Mouse (Mus musculus) intestine, postnatal 0 days (tissue): ENCODE measurements around the gene Snai1. TPM values are rescaled to one million over a fixed set of nuclear protein-coding genes. Genes with fewer than 3 reads are reported as not detected.

Experiments used
- ATAC-seq: fragments of 200-750 bp; cut with Nextera tagmentation; 2 replicates; pipeline ENCODE4 v1.8.0; 2017; ENCODE audit warnings: mild to moderate bottlenecking, moderate TSS enrichment, moderate library complexity
- H3K27ac ChIP-seq: fragments of 300-500 bp; sonication (generic); 2 replicates; pipeline ENCODE4 v1.5.1; 2014; ENCODE audit warnings: mild to moderate bottlenecking, low read depth, low read length, moderate library complexity
- H3K27me3 ChIP-seq: fragments of 300-500 bp; sonication (generic); replicated peaks from 2 replicates; pipeline ENCODE4 v1.6.1; 2014; ENCODE audit warnings: low read length, mixed read lengths; ENCODE audit not compliant: control insufficient read depth, insufficient read depth
- H3K36me3 ChIP-seq: fragments of 300-500 bp; sonication (generic); 2 replicates; pipeline ENCODE4 v1.6.1; 2014; ENCODE audit warnings: mild to moderate bottlenecking, moderate library complexity; ENCODE audit not compliant: control insufficient read depth, insufficient read depth
- H3K4me1 ChIP-seq: fragments of 300-500 bp; sonication (generic); replicated peaks from 2 replicates; pipeline ENCODE4 v1.6.1; 2014; ENCODE audit warnings: antibody characterized with exemption, low read length, mixed read lengths; ENCODE audit not compliant: control insufficient read depth, insufficient read depth
- H3K4me2 ChIP-seq: fragments of 300-500 bp; sonication (generic); replicated peaks from 2 replicates; pipeline ENCODE4 v1.6.1; 2014; ENCODE audit warnings: low read depth, mild to moderate bottlenecking, moderate library complexity
- H3K4me3 ChIP-seq: fragments of 300-500 bp; sonication (generic); 2 replicates; pipeline ENCODE4 v1.5.1; 2014; ENCODE audit warnings: low read depth, low read length
- H3K9ac ChIP-seq: fragments of 300-500 bp; sonication (generic); 2 replicates; pipeline ENCODE4 v1.6.1; 2014; ENCODE audit warnings: mild to moderate bottlenecking, low read depth, low read length
- H3K9me3 ChIP-seq: fragments of 300-500 bp; sonication (generic); 2 replicates; pipeline ENCODE4 v1.6.1; 2016; ENCODE audit warnings: mixed run types; ENCODE audit not compliant: control insufficient read depth
- CTCF ChIP-seq: sonication (generic); IDR thresholded peaks from 2 replicates; pipeline ENCODE4 v1.5.1; 2016; ENCODE audit warnings: low read depth, mild to moderate bottlenecking, control low read depth, antibody characterized with exemption, moderate library complexity
- WGBS: fragments of 180-500 bp; shearing (Covaris S2); extraction: QIAGEN DNeasy Blood & Tissue Kit; methylation state at CpG from one replicate; pipeline ENCODE4 v1.1.7; 2014; 5-methylcytosine and 5-hydroxymethylcytosine counted together
- polyA plus RNA-seq: library from polyadenylated mRNA; unstranded; fragments of >200 nt; fragmentation: Nextera tagmentation; extraction: Ambion mirVana; gene quantifications from 2 replicates; pipeline ENCODE4 v1.2.1, GENCODE M21; 2015

Snai1 gene
- polyA plus RNA-seq, 1 experiment from 2014 or later = 8.0 TPM

GRCm38 (mm10) chr2:167533880-167534279 is 4.1 kb upstream of the Snai1 start:
- Histone ChIP-seq H3K27ac (no peak overlapping the region), H3K4me2 (no peak overlapping the region), H3K9me3 (no peaks in the 10 kb centered on the region), H3K27me3 (peaks cover 4% of the 10 kb centered on the region; the same call in 1 of the 2 replicates), H3K9ac (no peak overlapping the region), H3K36me3 (no peaks in the 10 kb centered on the region), H3K4me1 (no peaks in the 10 kb centered on the region), H3K4me3 (no peak overlapping the region)
- no peak for TF ChIP-seq CTCF
- ATAC-seq = no peak

- no peak for TF ChIP-seq CTCF
- Histone ChIP-seq H3K36me3 (no peaks in the 10 kb centered on the region), H3K9ac (no peak overlapping the region), H3K9me3 (no peaks in the 10 kb centered on the region), H3K27me3 (peaks cover 6% of the 10 kb centered on the region; the same call in 1 of the 2 replicates), H3K4me2 (no peak overlapping the region), H3K4me1 (no peaks in the 10 kb centered on the region), H3K4me3 (no peak overlapping the region), H3K27ac (no peak overlapping the region)
- 36% methylated on average over 10 of the region's 10 CpGs for WGBS
- ATAC-seq = no peak
Measured at GRCm38 (mm10) chr2:167536320-167536945, 1.6 kb upstream of the Snai1 start.

- TF ChIP-seq CTCF = no peak
- Histone ChIP-seq H3K27ac (peak overlapping the region; percentile 28; the same call in 1 of the 2 replicates), H3K9ac (peak overlapping the region; percentile 40; the same call in 1 of the 2 replicates), H3K4me2 (peak overlapping the region; percentile 84), H3K9me3 (no peaks in the 10 kb centered on the region), H3K36me3 (peaks cover 9% of the 10 kb centered on the region; the same call in 1 of the 2 replicates), H3K4me1 (no peaks in the 10 kb centered on the region), H3K27me3 (peaks cover 6% of the 10 kb centered on the region; the same call in 1 of the 2 replicates), H3K4me3 (peak overlapping the region; percentile 48)
- ATAC-seq = no peak
- WGBS = 50% methylated on average over 34 of the region's 34 CpGs
Measured at GRCm38 (mm10) chr2:167538671-167539306, 794 bp downstream of the Snai1 start.

GRCm38 (mm10) chr2:167539536-167540476 is 1.8 kb downstream of the Snai1 start:
- ATAC-seq = no peak
- H3K27ac ChIP-seq = no peak overlapping the region
- H3K36me3 ChIP-seq = peaks cover 9% of the 10 kb centered on the region; the same call in 1 of the 2 replicates
- no peak for TF ChIP-seq CTCF
- no peaks in the 10 kb centered on the region for H3K9me3 ChIP-seq
- peak overlapping the region; percentile 31; the same call in 1 of the 2 replicates for H3K9ac ChIP-seq
- WGBS = 49% methylated on average over 14 of the region's 14 CpGs
- peak overlapping the region; percentile 48 for H3K4me3 ChIP-seq
- peak overlapping the region; percentile 84 for H3K4me2 ChIP-seq
- peaks cover 6% of the 10 kb centered on the region; the same call in 1 of the 2 replicates for H3K27me3 ChIP-seq
- no peaks in the 10 kb centered on the region for H3K4me1 ChIP-seq

- no peak for TF ChIP-seq CTCF
- Histone ChIP-seq H3K4me3 (peak overlapping the region; percentile 48), H3K9ac (no peak overlapping the region), H3K36me3 (peaks cover 9% of the 10 kb centered on the region; the same call in 1 of the 2 replicates), H3K9me3 (no peaks in the 10 kb centered on the region), H3K4me1 (no peaks in the 10 kb centered on the region), H3K27me3 (peaks cover 6% of the 10 kb centered on the region; the same call in 1 of the 2 replicates), H3K27ac (no peak overlapping the region; the same call in 1 of the 2 replicates), H3K4me2 (peak overlapping the region; percentile 84)
- no peak for ATAC-seq
- WGBS = 51% methylated on average over 12 of the region's 12 CpGs
Measured at GRCm38 (mm10) chr2:167540477-167541110, 2.6 kb downstream of the Snai1 start.
